In the genomic region with DNA sequence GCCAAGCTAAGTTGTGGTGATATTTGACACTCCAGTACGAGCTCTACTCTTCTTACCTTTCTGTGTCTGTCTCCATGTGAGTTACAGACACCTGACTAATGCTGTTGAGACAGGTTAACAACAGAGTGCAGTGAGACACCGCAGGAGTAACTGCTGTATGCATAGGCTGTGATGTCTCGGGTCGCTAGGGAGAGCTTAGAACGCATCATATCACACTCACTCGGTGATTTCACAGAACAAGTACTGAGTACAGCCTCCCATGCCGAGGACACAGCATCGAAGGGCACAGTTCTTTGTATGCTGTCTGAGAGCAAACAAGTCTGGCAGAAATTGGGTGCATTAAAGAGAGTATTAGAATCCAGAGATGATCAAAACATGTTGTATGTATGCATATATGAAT, we compare ENCODE assay signal across 28 mouse cellular contexts. TPM values are rescaled to one million over a fixed set of nuclear protein-coding genes. Genes with fewer than 3 reads are reported as not detected.
DNase-seq lines count a peak whose midpoint lies in the region; ATAC-seq and TF ChIP-seq lines count a peak whose summit lies in the region.
"Had no signal": no experiment of that assay in that cellular context is flagged by ENCODE, and none has a peak within 500 bp of the region (broad histone marks: within the 10 kb centered on the region; RNA-seq: fewer than 3 reads in every experiment).

No protein-coding gene starts in this region.

- no peaks in the 10 kb centered on the region for H3K9me3 ChIP-seq in liver, postnatal 0 days (ENCODE audit: low read length)
- H3K9me3 ChIP-seq in CH12.LX (replicated peaks; ENCODE audit: low read length), result no peaks in the 10 kb centered on the region
- no peaks in the 10 kb centered on the region for H3K9me3 ChIP-seq in stomach, postnatal 0 days (ENCODE audit: control insufficient read depth, low read length)
- H3K9me3 ChIP-seq: embryonic facial prominence, embryonic 12.5 days; embryonic facial prominence, embryonic 15.5 days; forebrain, embryonic 12.5 days; forebrain, embryonic 15.5 days; heart, embryonic 10.5 days; heart, embryonic 13.5 days had no signal

- ATAC-seq in liver, postnatal 0 days, result no peak
- ATAC-seq in monocyte, adult 5-6 weeks (replicated peaks; ENCODE audit: insufficient number of reproducible peaks, low FRiP score, low TSS enrichment, poor library complexity, severe bottlenecking), result no peak
- no peak for ATAC-seq in stomach, postnatal 0 days (ENCODE audit: low FRiP score, low TSS enrichment)
- ATAC-seq: activated CD4-positive, CD25-positive, alpha-beta regulatory T cell, adult 4 months; CD4-positive, CD25-positive, alpha-beta regulatory T cell, adult 4 months; forebrain, embryonic 15.5 days; hindbrain, postnatal 0 days had no signal

- TF ChIP-seq RAD21 in CH12.LX (IDR thresholded peaks at IDR 0.05; ENCODE audit: low read depth, low read length), result no peak

- no peaks in the 10 kb centered on the region for H3K79me2 ChIP-seq in CH12.LX (replicated peaks; ENCODE audit: control insufficient read depth, extremely low read depth, insufficient read depth, poor library complexity, severe bottlenecking)

- TF ChIP-seq EP300 in liver, postnatal 0 days (IDR thresholded peaks at IDR 0.05; ENCODE audit: low read depth), result no peak
- no peak for TF ChIP-seq EP300 in CH12.LX (IDR thresholded peaks at IDR 0.05; ENCODE audit: low read length)
- TF ChIP-seq EP300 in stomach, postnatal 0 days (optimal IDR thresholded peaks at IDR 0.05), result no peak

- peak overlapping the region; percentile 30; the same call in 1 of the 2 replicates for H3K27ac ChIP-seq in liver, postnatal 0 days (ENCODE audit: low read depth)
- H3K27ac ChIP-seq in CH12.LX (ENCODE audit: insufficient read depth, low read depth), result peak overlapping the region; percentile 31; the same call in 1 of the 2 replicates
- peak overlapping the region; percentile 99 for H3K27ac ChIP-seq in bone marrow macrophage, adult 2 months (ENCODE audit: insufficient read depth, low read depth, low read length)
- no peak overlapping the region for H3K27ac ChIP-seq in stomach, postnatal 0 days (replicated peaks)
- H3K27ac ChIP-seq: embryonic facial prominence, embryonic 12.5 days; embryonic facial prominence, embryonic 15.5 days; forebrain, embryonic 12.5 days; forebrain, embryonic 15.5 days; gastrocnemius, adult 2 months; hindbrain, embryonic 14.5 days; hindbrain, postnatal 0 days had no signal

- no peak for TF ChIP-seq POLR2A in CH12.LX (IDR thresholded peaks at IDR 0.05; ENCODE audit: low read depth, low read length)
- TF ChIP-seq POLR2A in bone marrow macrophage, adult 2 months (IDR thresholded peaks at IDR 0.05; ENCODE audit: borderline replicate concordance, low read depth, low read length), result no peak

- no peak overlapping the region for H3K4me3 ChIP-seq in liver, postnatal 0 days (ENCODE audit: low read depth, low read length)
- peak overlapping the region in 1 of 3 experiments; percentile 12 for H3K4me3 ChIP-seq in CH12.LX (replicated peaks in 1 of 3; ENCODE audit: low read depth in 2 of 3, low read length in 2 of 3, poor library complexity in 1 of 3)
- H3K4me3 ChIP-seq in bone marrow macrophage, adult 2 months (ENCODE audit: insufficient read depth, low read length), result no peak overlapping the region
- no peak overlapping the region for H3K4me3 ChIP-seq in stomach, postnatal 0 days (ENCODE audit: low read depth, low read length)
- H3K4me3 ChIP-seq: embryonic facial prominence, embryonic 12.5 days; embryonic facial prominence, embryonic 15.5 days; forebrain, embryonic 12.5 days; forebrain, embryonic 15.5 days; gastrocnemius, adult 2 months; heart, embryonic 10.5 days; heart, embryonic 13.5 days had no signal

- H3K4me2 ChIP-seq in liver, postnatal 0 days (ENCODE audit: low read depth, low read length), result no peak overlapping the region
- no peak overlapping the region for H3K4me2 ChIP-seq in CH12.LX (ENCODE audit: insufficient read depth, low read depth, poor library complexity, severe bottlenecking)
- H3K4me2 ChIP-seq in stomach, postnatal 0 days (replicated peaks; ENCODE audit: low read depth), result no peak overlapping the region
- H3K4me2 ChIP-seq: embryonic facial prominence, embryonic 12.5 days; embryonic facial prominence, embryonic 15.5 days; forebrain, embryonic 12.5 days; forebrain, embryonic 15.5 days; heart, embryonic 13.5 days; hindbrain, embryonic 14.5 days had no signal

- H3K36me3 ChIP-seq in liver, postnatal 0 days (replicated peaks; ENCODE audit: insufficient read depth, low read length), result peaks cover 6% of the 10 kb centered on the region; the same call in 1 of the 2 replicates
- peaks cover 18 to 65% of the 10 kb centered on the region in 2 experiments for H3K36me3 ChIP-seq in CH12.LX (replicated peaks in 1 of 2; ENCODE audit: control insufficient read depth in 1 of 2, insufficient read depth in 1 of 2, low read length in 1 of 2)
- H3K36me3 ChIP-seq in stomach, postnatal 0 days (ENCODE audit: control insufficient read depth, insufficient read depth, low read length), result peaks cover 7% of the 10 kb centered on the region

- no peak overlapping the region for H3K9ac ChIP-seq in liver, postnatal 0 days (replicated peaks)
- no peak overlapping the region for H3K9ac ChIP-seq in CH12.LX (ENCODE audit: insufficient read depth, low read depth)
- H3K9ac ChIP-seq in stomach, postnatal 0 days (ENCODE audit: low read length), result no peak overlapping the region
- H3K9ac ChIP-seq: embryonic facial prominence, embryonic 12.5 days; embryonic facial prominence, embryonic 15.5 days; forebrain, embryonic 12.5 days; forebrain, embryonic 15.5 days; heart, embryonic 13.5 days; hindbrain, embryonic 14.5 days had no signal

- in situ Hi-C loops in CH12.LX (cut with MboI; ENCODE audit: low pct_ligation_motif_present, low pct_unique_long_range_greater_than_20kb, low sequenced_read_pairs), result no loop called here

- dilution Hi-C loops in CH12.LX (cut with MboI; ENCODE audit: extremely low pct_ligation_motif_present, extremely low pct_unique_long_range_greater_than_20kb, low sequenced_read_pairs), result no loop called here

- 0 out of 2 replicates have a peak, but pooled peaks cover 2% of the 10 kb centered on the region for H3K4me1 ChIP-seq in liver, postnatal 0 days (ENCODE audit: insufficient read depth)
- peaks cover 12 to 42% of the 10 kb centered on the region in 2 experiments for H3K4me1 ChIP-seq in CH12.LX (ENCODE audit: control insufficient read depth in 1 of 2, insufficient read depth in 2 of 2)
- peaks cover 36% of the 10 kb centered on the region for H3K4me1 ChIP-seq in bone marrow macrophage, adult 2 months (ENCODE audit: control insufficient read depth, insufficient read depth, low read length)
- H3K4me1 ChIP-seq in stomach, postnatal 0 days (replicated peaks; ENCODE audit: control insufficient read depth, insufficient read depth), result no peaks in the 10 kb centered on the region
- H3K4me1 ChIP-seq: embryonic facial prominence, embryonic 12.5 days; embryonic facial prominence, embryonic 15.5 days; forebrain, embryonic 12.5 days; forebrain, embryonic 15.5 days had no signal

- no peaks in the 10 kb centered on the region for H3K27me3 ChIP-seq in liver, postnatal 0 days (ENCODE audit: insufficient read depth, low read length)
- no peaks in the 10 kb centered on the region for H3K27me3 ChIP-seq in CH12.LX (replicated peaks)
- no peaks in the 10 kb centered on the region for H3K27me3 ChIP-seq in stomach, postnatal 0 days (ENCODE audit: control insufficient read depth, insufficient read depth, low read length)
- H3K27me3 ChIP-seq: embryonic facial prominence, embryonic 12.5 days; embryonic facial prominence, embryonic 15.5 days; forebrain, embryonic 12.5 days; forebrain, embryonic 15.5 days; heart, embryonic 13.5 days had no signal

- TF ChIP-seq CTCF in liver, postnatal 0 days (IDR thresholded peaks at IDR 0.05; ENCODE audit: low read depth), result no peak
- no peak for TF ChIP-seq CTCF in CH12.LX (conservative IDR thresholded peaks at IDR 0.05 in 1 of 2, IDR thresholded peaks at IDR 0.05 in 1 of 2; ENCODE audit: low read depth in 2 of 2, low read length in 2 of 2)
- TF ChIP-seq CTCF in bone marrow macrophage, adult 2 months (IDR thresholded peaks at IDR 0.05; ENCODE audit: low read depth, low read length), result no peak
- TF ChIP-seq CTCF in stomach, postnatal 0 days (IDR thresholded peaks at IDR 0.05; ENCODE audit: low read depth), result no peak

- 85% methylated on average over 8 of the region's 8 CpGs for WGBS in liver, postnatal 0 days (ENCODE audit: insufficient replicate concordance)
- WGBS in stomach, postnatal 0 days, result 85% methylated on average over 8 of the region's 8 CpGs

- DNase-seq in kidney, adult 11 months, result peak; percentile 3
- DNase-seq in kidney, postnatal 14 days, result no peak
- DNase-seq in liver, postnatal 0 days, result no peak
- DNase-seq in liver (no peak), CH12.LX (ENCODE audit: extremely low read depth) (no peak)
- DNase-seq in stomach, postnatal 0 days (ENCODE audit: low spot score), result no peak
- DNase-seq: adrenal gland, adult 8-10 months; adrenal gland, postnatal 25 days; cerebellum, adult 11 months; cerebellum, adult 2 months; cerebellum, adult 9-11 months; gastrocnemius, adult 2 months; gastrocnemius, postnatal 14 days; heart, adult 18-20 months; heart, postnatal 14 days; heart, postnatal 4 days had no signal

TF ChIP-seq in CH12.LX, 34 proteins besides CTCF, POLR2A, EP300 and RAD21 (continues in another document):
- TF ChIP-seq TCF12 (IDR thresholded peaks at IDR 0.05; ENCODE audit: low read depth, low read length) (no peak), KAT2A (IDR thresholded peaks at IDR 0.05; ENCODE audit: insufficient replicate concordance, low read length) (no peak), JUND (conservative IDR thresholded peaks at IDR 0.05; ENCODE audit: low read depth, low read length) (no peak), USF2 (conservative IDR thresholded peaks at IDR 0.05; ENCODE audit: low read depth, low read length) (no peak), NELFE (IDR thresholded peaks at IDR 0.05; ENCODE audit: low read depth, low read length) (no peak), IRF4 (IDR thresholded peaks at IDR 0.05; ENCODE audit: low read depth, low read length) (no peak), MXI1 (IDR thresholded peaks at IDR 0.05; ENCODE audit: low read depth, low read length) (no peak), GABPA (IDR thresholded peaks at IDR 0.05; ENCODE audit: insufficient replicate concordance, low read depth, low read length) (no peak), ETS1 (conservative IDR thresholded peaks at IDR 0.05; ENCODE audit: low read depth, low read length) (no peak), ELF1 (IDR thresholded peaks at IDR 0.05; ENCODE audit: low read depth, low read length) (no peak), POLR2AphosphoS2 (IDR thresholded peaks at IDR 0.05; ENCODE audit: low read depth, low read length) (no peak)

RNA-seq across cellular contexts. Expression of gene Grsf1, which starts 46.0 kb away (rescaled TPM):
- 35.9 and 42.0 TPM in 2 replicates for polyA plus RNA-seq in liver, postnatal 0 days (2015; fragmentation: Nextera tagmentation; extraction: Ambion mirVana)
- 56.8 and 60.5 TPM in 2 replicates for total RNA-seq in CH12.LX (2012; rRNA removed)
- total RNA-seq in CH12.LX (2014; rRNA removed), result 109 and 115 TPM in 2 replicates
- 100 and 126 TPM in 2 replicates for polyA plus RNA-seq in CH12.LX (2012; ENCODE audit: insufficient read length, low read depth)
- 61.4 and 64.5 TPM in 2 replicates for polyA plus RNA-seq in bone marrow macrophage, adult 2 months (2012; ENCODE audit: insufficient read depth, insufficient read length, missing spikeins)
- total RNA-seq in monocyte, adult 5-6 weeks (2017), result 64.2 to 83.6 TPM (median 72.0 TPM) in 3 replicates
- polyA plus RNA-seq in stomach, postnatal 0 days (2015; fragmentation: Nextera tagmentation; extraction: Ambion mirVana), result 32.8 and 35.1 TPM in 2 replicates
